Mouse (Mus musculus) stomach, embryonic 14.5 days (tissue): Measurements from ENCODE around the gene Pigr. TPM values are rescaled to one million over a fixed set of nuclear protein-coding genes. Genes with fewer than 3 reads are reported as not detected.

Experiments
- ATAC-seq: fragments of 200-750 bp; cut with Nextera tagmentation; 2 replicates; pipeline ENCODE4 v1.8.0; 2017; ENCODE audit warnings: low read depth, moderate TSS enrichment; ENCODE audit not compliant: insufficient number of reproducible peaks, insufficient read depth, low FRiP score
- H3K27ac ChIP-seq: fragments of 300-500 bp; sonication (generic); 2 replicates; pipeline ENCODE4 v1.5.1; 2014; ENCODE audit warnings: mild to moderate bottlenecking, low read length, moderate library complexity, mixed read lengths
- H3K27me3 ChIP-seq: fragments of 300-500 bp; sonication (generic); 2 replicates; pipeline ENCODE4 v1.6.1; 2014; ENCODE audit warnings: low read length, control low read depth, mixed read lengths; ENCODE audit not compliant: control insufficient read depth, insufficient read depth
- H3K36me3 ChIP-seq: fragments of 300-500 bp; sonication (generic); 2 replicates; pipeline ENCODE4 v1.6.1; 2014; ENCODE audit warnings: mild to moderate bottlenecking, control low read depth, low read length, moderate library complexity, mixed read lengths; ENCODE audit not compliant: control insufficient read depth, insufficient read depth
- H3K4me1 ChIP-seq: fragments of 300-500 bp; sonication (generic); 2 replicates; pipeline ENCODE4 v1.6.1; 2014; ENCODE audit warnings: low read length, control low read depth, mixed read lengths; ENCODE audit not compliant: control insufficient read depth, insufficient read depth
- H3K4me2 ChIP-seq: fragments of 300-500 bp; sonication (generic); replicated peaks from 2 replicates; pipeline ENCODE4 v1.6.1; 2014; ENCODE audit warnings: low read depth, low read length, control low read depth
- H3K4me3 ChIP-seq: fragments of 300-500 bp; sonication (generic); 2 replicates; pipeline ENCODE4 v1.5.1; 2014; ENCODE audit warnings: low read depth, low read length, control low read depth
- H3K9ac ChIP-seq: fragments of 300-500 bp; sonication (generic); replicated peaks from 2 replicates; pipeline ENCODE4 v1.6.1; 2014; ENCODE audit warnings: low read depth, mild to moderate bottlenecking, control low read depth, low read length, moderate library complexity, mixed read lengths
- H3K9me3 ChIP-seq: fragments of 300-500 bp; sonication (generic); 2 replicates; pipeline ENCODE4 v1.6.1; 2016; ENCODE audit warnings: low read depth, low read length, control low read depth; ENCODE audit not compliant: control insufficient read depth
- WGBS: fragments of 180-500 bp; shearing (Covaris S2); extraction: QIAGEN DNeasy Blood & Tissue Kit; methylation state at CpG from one replicate; pipeline ENCODE4 v1.1.7; 2014; 5-methylcytosine and 5-hydroxymethylcytosine counted together
- polyA plus RNA-seq: library from polyadenylated mRNA; unstranded; fragments of >200 nt; fragmentation: Nextera tagmentation; extraction: Ambion mirVana; gene quantifications from 2 replicates; pipeline ENCODE4 v1.2.1, GENCODE M21; 2014

Pigr gene
- not detected in 2 replicates for polyA plus RNA-seq

GRCm38 (mm10) chr1:130826448-130826847 is at the start of gene Pigr:
Gene Pigr, plus strand, starts transcription at chr1:130826684.
- H3K9me3 ChIP-seq = no peaks in the 10 kb centered on the region
- H3K27ac ChIP-seq = no peak within 1 kb of the TSS
- no peaks in the 10 kb centered on the region for H3K36me3 ChIP-seq
- H3K4me3 ChIP-seq = no peak within 1 kb of the TSS
- no peak within 1 kb of the TSS for H3K9ac ChIP-seq
- no peaks in the 10 kb centered on the region for H3K4me1 ChIP-seq
- no peak for ATAC-seq
- no peaks in the 10 kb centered on the region for H3K27me3 ChIP-seq
- WGBS = 85% methylated on average over 5 of the region's 5 CpGs
- H3K4me2 ChIP-seq = no peak within 1 kb of the TSS

GRCm38 (mm10) chr1:130779867-130780266 is 46.6 kb upstream of the Pigr start:
- Histone ChIP-seq H3K9me3 (no peaks in the 10 kb centered on the region), H3K4me1 (no peaks in the 10 kb centered on the region), H3K4me3 (no peak overlapping the region), H3K36me3 (no peaks in the 10 kb centered on the region), H3K4me2 (no peak overlapping the region), H3K27ac (no peak overlapping the region), H3K9ac (no peak overlapping the region), H3K27me3 (no peaks in the 10 kb centered on the region)
- ATAC-seq = no peak
- 87% methylated on average over 3 of the region's 3 CpGs for WGBS

- Histone ChIP-seq H3K9me3 (no peaks in the 10 kb centered on the region), H3K4me2 (no peak overlapping the region), H3K4me1 (no peaks in the 10 kb centered on the region), H3K27me3 (no peaks in the 10 kb centered on the region), H3K36me3 (no peaks in the 10 kb centered on the region), H3K27ac (no peak overlapping the region), H3K4me3 (no peak overlapping the region), H3K9ac (no peak overlapping the region)
- WGBS = 15% methylated on average over 4 of the region's 4 CpGs
- ATAC-seq = no peak
Observed at GRCm38 (mm10) chr1:130784054-130784453, 42.4 kb upstream of the Pigr start.

GRCm38 (mm10) chr1:130787001-130787400 is 39.5 kb upstream of the Pigr start:
- Histone ChIP-seq H3K4me3 (no peak overlapping the region), H3K27me3 (no peaks in the 10 kb centered on the region), H3K9ac (no peak overlapping the region), H3K4me2 (no peak overlapping the region), H3K27ac (no peak overlapping the region), H3K4me1 (no peaks in the 10 kb centered on the region), H3K9me3 (no peaks in the 10 kb centered on the region), H3K36me3 (no peaks in the 10 kb centered on the region)
- ATAC-seq = 0 out of 2 replicates have a peak, but pooled peaks have one; percentile 46
- WGBS = 33% methylated on average over 4 of the region's 4 CpGs

- no peak overlapping the region for H3K9ac ChIP-seq
- H3K27ac ChIP-seq = no peak overlapping the region
- no peak overlapping the region for H3K4me2 ChIP-seq
- H3K9me3 ChIP-seq = no peaks in the 10 kb centered on the region; the same call in 1 of the 2 replicates
- H3K36me3 ChIP-seq = no peaks in the 10 kb centered on the region
- 58% methylated on average over 3 of the region's 3 CpGs for WGBS
- no peaks in the 10 kb centered on the region for H3K4me1 ChIP-seq
- no peaks in the 10 kb centered on the region for H3K27me3 ChIP-seq
- no peak overlapping the region for H3K4me3 ChIP-seq
- ATAC-seq = no peak; the same call in 1 of the 2 replicates
Observed at GRCm38 (mm10) chr1:130789512-130790451, 36.7 kb upstream of the Pigr start.

GRCm38 (mm10) chr1:130795331-130795730 is 31.2 kb upstream of the Pigr start:
- Histone ChIP-seq H3K27ac (no peak overlapping the region), H3K36me3 (no peaks in the 10 kb centered on the region), H3K4me2 (no peak overlapping the region), H3K9ac (no peak overlapping the region), H3K27me3 (no peaks in the 10 kb centered on the region), H3K9me3 (no peaks in the 10 kb centered on the region; the same call in 1 of the 2 replicates), H3K4me1 (no peaks in the 10 kb centered on the region), H3K4me3 (no peak overlapping the region)
- 72% methylated on average over 2 of the region's 2 CpGs for WGBS
- ATAC-seq = no peak

GRCm38 (mm10) chr1:130796967-130797684 is 29.4 kb upstream of the Pigr start:
- no peaks in the 10 kb centered on the region for H3K27me3 ChIP-seq
- no peak for ATAC-seq
- 82% methylated on average over 8 of the region's 8 CpGs for WGBS
- no peaks in the 10 kb centered on the region for H3K4me1 ChIP-seq
- H3K4me3 ChIP-seq = no peak overlapping the region
- H3K9me3 ChIP-seq = no peaks in the 10 kb centered on the region; the same call in 1 of the 2 replicates
- no peak overlapping the region for H3K4me2 ChIP-seq
- H3K9ac ChIP-seq = no peak overlapping the region
- H3K27ac ChIP-seq = no peak overlapping the region
- no peaks in the 10 kb centered on the region for H3K36me3 ChIP-seq

GRCm38 (mm10) chr1:130798037-130798436 is 28.4 kb upstream of the Pigr start:
- H3K4me3 ChIP-seq = no peak overlapping the region
- H3K27ac ChIP-seq = no peak overlapping the region
- no peak for ATAC-seq
- H3K4me2 ChIP-seq = no peak overlapping the region
- WGBS = 66% methylated on average over 6 of the region's 6 CpGs
- H3K9ac ChIP-seq = no peak overlapping the region
- no peaks in the 10 kb centered on the region for H3K9me3 ChIP-seq
- no peaks in the 10 kb centered on the region for H3K36me3 ChIP-seq
- H3K27me3 ChIP-seq = no peaks in the 10 kb centered on the region
- H3K4me1 ChIP-seq = no peaks in the 10 kb centered on the region
